Mouse (Mus musculus) layer of hippocampus, adult 11-12 months (tissue): ENCODE measurements at regions not wholly inside any gene's neighbourhood (a gene's known extent, or its start where the extent isn't known, plus 50 kb on each side); places are given as distances from the start of the nearest gene placed in this dataset.

Source experiments
- DNase-seq: peaks from one replicate; pipeline ENCODE4 v3.0.0; 2022; ENCODE audit warnings: low spot score

DNA sequence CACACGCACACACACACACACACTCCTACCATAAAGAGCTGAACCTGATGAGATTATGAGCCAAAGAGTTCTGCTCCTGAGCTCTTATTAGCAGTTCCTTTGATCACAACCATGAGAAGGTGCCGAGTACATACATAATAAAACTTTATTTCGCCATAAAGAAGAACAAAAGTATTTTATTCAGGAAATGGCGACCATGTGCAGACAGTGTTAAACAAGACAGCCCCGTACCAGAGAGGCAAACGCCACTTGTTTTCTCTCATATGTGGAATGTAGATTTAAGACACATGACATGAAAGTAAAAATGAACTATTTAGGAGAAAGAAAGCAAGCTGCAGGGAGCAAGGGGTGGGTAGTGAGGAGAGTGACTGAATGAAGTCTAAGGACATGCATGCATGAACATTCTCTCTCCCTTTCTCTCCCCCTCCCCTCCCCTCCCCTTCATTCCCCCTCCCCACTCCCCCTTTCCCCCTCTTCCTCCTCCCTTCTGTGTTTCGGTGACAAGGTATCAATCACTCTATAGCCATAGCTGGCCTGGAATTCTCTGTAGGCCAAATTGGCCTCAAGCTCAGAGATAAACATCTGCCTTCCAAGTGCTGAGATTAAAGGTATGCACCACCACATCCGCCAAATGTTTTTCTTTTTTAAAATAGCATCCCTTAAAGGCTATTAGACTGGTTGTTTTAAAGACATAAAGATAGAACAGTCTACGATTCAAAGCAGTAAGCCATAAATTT is 266.0 kb upstream of the Map3k7 start:
- no peak for DNase-seq

DNA sequence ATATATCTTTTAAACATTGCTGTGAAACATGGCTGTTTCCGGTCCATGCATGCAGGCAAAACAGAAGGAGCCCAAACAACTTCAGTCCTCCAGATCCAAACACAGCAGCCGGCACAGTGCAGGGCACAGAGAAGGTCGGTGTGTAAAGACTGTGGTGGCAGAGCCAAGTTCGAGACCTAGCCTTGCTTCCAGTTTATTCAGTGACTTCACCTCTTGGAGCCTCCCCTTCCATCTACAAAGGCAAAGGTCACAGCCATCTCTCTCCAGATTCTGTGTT is 265.5 kb upstream of the Map3k7 start:
- DNase-seq: no peak

DNA sequence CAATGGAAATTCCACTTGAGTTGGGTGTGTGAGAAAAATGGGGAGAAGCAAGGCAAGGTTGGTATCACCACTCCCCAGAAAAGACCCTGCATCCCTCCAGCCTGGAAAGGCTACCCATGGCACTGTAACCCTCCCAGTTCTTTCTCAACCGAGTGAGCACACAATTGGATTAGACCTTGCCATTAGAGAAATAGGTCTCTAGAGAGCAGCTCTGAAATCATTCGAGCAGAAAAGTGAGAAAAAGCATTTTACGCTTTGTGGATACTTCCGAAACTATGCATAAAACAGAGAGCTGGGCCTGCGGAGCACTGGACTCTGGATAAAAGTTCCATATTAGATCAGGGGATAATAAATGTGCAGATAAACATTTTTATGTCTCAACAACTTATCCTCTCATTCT is 264.6 kb upstream of the Map3k7 start:
- no peak for DNase-seq

DNA sequence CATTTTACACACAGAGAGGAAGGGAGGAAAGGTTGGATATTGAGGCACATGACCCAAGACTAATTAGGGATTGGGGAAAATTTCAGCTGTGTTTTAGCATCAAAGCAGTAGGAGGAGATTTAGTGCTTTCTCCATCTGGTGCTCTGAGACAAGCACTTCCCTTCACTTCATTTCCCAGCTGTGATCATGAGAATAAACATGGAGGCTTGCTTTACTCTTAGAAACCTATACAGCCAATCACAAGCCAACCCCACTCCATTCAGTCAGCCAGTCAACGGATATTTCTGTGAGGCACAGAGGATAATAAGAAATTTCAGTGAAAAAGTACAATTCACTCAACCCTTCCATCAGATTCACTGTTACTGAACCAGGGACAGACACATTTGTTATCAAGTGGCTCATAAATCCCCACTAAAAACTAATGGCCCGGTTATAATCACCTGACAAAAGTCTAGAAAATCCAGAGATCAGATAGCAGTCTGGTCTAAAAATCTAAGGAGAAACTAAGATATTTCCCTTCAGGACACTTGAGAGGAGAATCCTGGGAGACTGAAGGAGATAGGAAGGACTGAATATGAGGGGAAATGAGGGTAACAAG is 249.7 kb upstream of the Map3k7 start:
- no peak for DNase-seq

DNA sequence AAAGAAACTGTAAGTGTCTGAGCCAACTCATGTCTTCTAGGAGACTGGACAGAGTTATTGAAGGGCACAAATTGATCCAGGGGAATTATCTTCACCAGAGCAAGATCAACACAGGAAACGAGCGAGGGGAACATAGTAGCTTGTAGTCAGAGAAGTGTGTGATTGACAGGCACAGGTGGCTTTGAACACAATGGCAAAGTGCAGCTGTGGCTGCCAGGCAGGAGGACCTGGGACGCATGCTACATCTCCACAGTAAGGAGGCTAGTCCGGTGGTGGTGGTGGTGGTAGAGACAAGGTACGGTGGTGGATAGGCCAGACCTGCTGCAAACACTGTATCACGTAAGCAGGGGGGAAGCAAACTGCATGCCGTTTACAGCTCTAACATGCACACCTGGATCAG is 240.4 kb upstream of the Map3k7 start:
- DNase-seq: no peak

DNA sequence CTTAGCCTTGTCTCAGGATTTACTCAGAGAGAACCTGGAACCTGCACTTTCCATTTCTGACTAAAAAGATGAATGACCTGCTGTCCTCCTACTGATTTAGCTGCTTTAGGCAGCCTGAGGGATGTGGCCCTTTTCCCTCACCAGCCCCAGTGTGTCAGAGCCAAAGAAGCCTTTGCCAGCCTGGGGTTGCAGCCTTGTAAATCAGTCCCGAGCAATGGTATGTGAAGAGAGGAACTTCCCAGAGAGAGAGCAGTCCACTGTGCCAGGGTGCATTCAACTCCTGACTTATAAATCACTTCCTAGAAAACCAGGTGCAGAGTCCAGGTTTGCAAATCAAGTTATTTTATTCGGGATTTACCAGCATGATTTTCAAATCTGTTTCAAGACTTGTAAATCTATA is 239.5 kb upstream of the Map3k7 start:
- no peak for DNase-seq

DNA sequence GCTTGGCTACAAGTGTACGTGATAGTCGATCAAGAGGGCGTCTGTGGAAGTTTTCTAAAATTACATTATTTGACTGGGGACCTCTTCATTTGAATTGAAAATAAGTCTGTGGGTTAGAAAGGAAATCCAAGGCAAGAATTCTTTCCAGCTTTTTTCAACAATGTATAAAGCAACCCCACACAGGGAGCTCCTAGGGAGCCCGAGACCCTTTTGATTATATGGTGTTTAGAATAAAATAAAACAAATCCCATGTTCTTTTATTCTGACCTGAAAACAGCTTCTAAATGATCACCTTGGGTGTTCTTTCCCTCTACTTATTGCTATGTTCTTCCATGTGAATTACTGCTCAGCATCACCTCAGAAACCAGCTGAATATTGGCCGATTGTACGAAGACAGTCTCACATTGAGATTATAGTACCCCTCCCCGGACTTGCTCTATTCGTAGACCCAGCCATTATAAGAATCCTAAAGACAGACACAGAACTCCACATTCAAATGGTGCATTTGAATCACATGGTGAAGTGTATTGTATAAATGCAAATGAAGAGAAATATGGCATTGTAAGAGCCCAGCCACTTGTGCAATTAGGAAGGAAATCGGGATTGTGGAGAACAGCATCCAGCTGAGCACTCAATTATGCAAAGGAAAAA is 236.3 kb upstream of the Map3k7 start:
- no peak for DNase-seq

DNA sequence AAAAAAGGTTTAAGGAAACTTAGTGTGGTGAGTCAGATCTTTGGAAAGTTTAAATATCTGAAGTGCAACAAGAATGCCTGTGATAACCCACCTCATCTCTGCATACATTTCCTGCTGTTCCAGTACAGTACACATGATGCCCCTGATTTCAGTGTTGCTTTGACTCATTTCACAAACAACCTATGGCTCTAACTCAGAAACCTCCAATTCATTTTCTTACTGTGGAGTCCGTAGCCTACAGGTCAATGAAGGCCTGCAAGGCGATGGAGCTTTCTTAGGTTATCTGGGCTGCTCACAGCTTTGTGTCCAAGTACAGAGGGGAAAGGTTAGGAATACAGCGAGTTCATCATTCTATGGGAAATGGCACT is 235.8 kb upstream of the Map3k7 start:
- no peak for DNase-seq

DNA sequence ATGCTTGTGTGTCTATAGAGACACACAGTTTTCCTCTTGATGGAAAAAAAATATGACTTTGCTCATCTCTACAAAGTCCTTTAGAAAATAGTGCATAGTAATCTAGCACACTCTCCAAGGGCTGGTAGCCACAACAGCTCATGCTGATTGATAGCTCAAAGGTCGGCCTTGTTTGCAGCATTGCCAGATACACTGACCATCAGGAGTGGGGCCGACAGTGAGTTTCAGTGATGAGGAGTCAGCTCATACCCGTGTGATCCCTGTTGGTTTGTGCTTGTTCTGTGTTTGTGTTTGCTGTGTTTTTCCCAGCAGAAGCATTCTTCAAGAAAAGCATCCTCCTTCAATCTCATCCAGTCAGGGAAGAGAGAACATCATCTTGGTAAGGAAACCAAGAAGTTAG is 220.1 kb upstream of the Map3k7 start:
- DNase-seq: no peak

DNA sequence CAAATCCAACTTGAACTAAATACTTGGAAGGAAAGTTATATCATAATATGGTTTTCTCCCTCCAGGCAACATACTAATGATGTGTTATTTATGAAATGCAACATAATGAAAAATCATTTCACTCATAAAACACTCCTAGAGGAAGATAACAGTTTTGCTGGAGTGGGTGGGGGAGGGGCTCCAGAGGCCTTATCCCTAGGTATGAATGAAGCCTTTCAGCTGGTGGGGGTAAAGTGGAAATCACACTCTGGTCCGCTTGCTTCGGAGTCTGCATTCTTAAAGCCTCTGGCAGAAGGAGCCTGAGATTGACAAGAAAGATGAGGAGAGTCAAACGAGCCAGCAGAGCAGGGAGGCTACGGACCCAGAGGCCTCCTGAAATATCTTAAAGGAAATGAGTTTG is 219.5 kb upstream of the Map3k7 start:
- DNase-seq: no peak

DNA sequence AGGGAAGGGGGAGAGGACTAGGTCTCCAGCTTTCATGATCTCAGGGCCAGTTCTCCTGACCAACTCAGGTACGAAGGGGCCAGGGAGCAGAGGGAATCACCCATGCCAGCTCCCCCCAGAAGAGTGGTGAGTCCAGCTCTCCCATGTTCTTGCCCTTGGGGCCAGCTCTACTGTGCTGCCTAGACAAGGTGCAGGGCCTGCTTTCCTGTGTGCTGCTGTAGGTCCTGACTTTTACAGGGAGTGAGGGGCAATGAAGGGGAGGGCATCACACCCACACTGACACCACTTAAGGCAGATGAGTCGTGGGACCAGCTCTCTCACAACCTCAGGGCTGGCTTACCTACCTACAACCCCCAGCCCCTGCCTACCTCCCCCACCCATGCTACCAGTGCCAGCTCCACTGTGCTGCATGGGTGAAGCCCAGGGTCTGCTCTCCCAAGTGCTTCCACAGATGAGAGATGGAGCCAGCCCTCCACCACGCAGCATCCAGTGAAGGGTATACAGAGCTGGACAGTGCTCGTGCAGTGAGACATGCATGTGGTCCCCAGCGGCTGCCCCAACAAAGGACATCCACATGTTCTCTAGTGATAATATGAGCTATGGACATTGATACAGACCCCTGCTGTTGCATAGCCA is 210.1 kb upstream of the Map3k7 start:
- no peak for DNase-seq

DNA sequence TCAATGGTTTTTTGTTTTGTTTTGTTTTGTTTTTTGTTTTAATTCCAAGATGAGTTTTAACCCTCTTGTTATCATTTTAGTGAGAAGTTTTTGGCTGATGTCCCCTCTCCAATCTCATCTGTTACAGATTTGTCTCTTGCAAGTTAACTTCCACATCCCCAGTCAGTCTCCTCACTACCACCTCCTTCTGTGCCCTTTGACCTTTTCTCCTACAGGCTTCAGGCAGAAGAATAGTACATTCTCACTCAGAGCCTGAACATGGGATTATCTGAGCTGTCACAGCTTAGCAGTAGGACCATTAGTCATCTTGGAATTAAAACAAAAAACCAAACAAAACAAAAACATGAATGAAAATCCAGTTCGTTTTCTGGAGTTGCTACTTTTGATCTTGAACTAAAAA is 206.8 kb upstream of the Map3k7 start:
- no peak for DNase-seq

DNA sequence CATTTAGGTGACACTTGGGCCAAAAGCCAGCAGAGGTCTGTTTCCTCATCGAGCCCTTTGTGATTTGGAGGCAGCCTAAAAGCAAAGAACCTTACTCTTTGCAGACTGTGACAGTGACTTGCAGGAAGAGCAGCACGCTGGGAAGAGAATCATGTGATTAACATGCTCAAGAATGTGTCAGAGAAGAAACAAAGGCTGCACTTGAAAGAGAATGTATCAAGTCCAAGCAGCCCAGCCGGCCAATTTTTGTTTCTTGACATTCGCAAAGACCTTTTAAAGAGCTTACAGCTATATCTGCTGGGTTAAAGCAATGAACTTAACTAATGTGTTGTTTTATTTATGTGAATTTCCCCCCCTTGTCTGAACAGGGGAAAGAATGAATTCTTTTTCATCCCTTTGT is 203.8 kb upstream of the Map3k7 start:
- DNase-seq: no peak

DNA sequence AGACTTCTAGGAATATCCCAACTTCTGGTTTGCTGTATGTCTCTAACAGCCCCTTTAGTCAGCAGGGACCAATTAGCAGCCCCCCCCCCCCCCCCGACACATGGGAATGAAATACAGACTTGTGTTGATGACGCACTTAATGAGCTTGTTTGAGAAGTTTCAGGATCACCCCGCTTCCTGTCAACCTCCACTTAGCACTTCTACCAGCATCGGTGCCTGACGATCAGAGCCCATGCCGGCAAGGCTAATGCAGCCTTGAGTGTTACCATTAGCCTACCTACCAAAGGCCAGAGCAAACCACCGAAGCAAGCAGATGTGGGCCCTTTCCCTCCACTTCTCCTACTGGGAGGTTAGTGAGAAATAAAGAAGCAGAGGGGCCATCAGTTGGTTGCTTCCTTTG is 201.7 kb upstream of the Map3k7 start:
- DNase-seq: no peak

DNA sequence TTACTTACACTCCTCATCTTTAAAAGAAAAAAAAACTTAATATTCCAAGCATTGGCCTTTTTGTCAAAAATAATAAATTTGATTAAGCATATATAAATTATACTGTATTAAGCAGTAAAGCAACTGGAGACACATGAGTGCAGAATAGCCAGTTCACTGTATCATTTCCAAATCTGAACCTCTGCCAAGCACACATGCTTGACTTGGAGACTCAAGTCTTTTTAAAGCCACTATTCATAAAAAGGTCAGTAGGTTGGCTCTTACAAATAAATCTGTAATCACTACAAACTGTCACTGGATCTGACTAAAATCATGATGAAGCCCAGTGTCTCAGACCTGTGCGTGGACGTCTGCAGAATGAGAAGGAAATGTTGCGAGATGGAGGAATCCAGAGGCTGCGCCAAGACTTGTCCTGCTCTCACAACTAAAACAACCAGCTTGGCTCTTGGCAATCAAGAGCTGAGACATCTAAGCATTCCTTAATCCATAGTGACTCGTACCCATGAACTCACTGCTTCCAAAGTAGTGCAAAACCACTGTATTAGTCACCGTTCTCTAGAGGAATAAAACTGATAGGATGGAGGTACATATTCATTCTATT is 195.8 kb upstream of the Map3k7 start:
- DNase-seq: no peak

DNA sequence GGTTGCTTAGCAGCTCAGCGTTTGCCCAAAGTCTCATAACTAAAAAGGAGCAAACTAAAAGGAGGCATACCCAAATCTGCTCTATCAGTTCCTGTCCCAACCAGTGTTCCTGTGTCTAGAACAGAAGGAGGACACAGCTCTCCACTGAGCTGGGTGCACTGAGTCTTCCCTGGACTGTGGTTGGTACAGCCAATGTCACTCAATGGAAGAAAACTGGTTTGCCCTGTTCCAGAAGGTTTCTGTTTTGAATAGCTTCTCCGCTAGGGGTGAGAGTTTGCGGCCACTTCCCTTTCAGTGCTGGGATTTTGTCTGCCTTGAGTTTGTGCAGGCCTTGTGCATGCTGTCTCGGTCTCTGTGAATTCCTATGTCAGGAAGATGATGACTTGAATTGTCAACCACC is 194.6 kb upstream of the Map3k7 start:
- no peak for DNase-seq

DNA sequence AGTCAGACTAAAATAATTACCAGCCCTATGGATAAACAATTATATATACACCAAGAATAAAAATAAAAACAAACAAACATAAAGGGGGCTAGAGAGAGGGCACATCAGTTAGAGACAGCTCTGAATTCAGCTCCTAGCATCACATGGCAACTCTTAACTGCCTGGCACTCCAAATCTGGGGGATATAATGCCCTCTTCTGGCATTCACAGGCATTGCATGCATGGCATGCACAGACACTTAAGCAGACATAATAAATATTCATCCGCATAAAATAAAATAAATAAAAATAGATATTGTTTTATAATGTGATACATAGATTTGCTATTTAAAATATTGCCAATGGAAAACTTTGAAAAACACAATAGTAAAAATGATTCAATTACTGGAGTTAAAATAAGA is 177.6 kb upstream of the Map3k7 start:
- DNase-seq: no peak

DNA sequence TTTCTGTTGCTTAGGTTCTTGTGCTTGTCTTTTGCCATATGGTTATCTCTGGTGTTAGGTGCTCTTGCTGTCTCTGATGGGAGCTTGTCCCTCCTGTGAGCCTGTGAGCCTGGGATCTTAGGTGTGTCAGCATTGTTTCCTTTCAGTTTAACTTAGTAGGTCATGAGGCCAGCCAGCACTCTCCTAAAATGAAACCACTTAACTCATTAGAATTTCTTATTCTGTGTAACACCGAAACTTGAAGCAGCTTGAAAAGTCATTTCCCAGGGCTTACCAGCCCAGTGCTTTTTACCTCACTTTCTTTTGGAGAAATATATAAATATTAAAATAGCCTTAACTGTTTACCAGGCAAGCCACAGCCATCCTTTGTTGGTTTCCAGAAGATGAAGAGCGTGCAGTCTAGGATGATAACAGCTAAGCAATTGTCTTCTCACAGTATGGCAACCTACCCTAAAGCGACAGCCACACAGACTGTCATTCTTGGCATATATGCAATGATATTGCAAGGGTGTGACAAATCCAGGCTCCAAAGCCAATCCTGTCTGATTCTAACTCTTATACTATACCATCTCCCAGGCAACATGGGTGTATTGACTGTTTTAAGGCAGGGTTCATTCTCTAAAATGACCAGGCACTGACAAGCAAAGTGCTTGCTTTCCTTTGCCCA is 146.2 kb upstream of the Map3k7 start:
- DNase-seq: no peak

DNA sequence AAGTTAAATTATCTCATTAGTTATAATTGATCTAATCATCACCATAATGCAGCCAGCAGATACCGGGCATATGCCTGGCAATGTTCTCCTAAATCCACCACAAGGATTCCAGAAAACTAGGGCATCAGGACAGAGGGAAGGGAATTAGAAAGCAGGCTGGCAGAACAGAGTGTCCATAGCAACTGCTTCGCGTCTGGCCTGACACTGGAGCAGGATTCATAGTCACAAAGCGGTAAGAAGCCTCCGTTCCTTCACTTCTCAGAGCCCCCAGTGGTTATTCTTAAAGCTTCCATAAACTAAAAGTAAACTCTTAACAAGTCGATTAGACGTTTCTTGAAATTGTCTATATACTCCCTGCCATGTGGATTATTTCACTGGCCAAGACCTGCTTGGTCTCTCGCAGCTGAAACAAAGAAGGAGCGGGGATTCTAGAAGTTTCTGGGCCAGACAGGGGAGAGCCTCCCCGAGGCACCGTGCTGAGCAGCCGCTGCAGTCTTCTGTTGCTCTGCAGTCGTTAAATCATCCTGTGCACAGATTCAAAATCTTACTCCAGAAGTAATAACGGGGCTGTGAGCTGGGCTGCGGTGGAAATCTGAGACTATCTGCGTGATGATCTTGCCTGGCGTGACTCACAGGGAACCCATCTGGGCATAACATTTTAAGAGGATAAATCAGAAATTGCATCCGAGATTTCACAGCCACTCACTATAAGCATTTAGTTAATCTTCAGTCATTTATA is 144.2 kb upstream of the Map3k7 start:
- no peak for DNase-seq

DNA sequence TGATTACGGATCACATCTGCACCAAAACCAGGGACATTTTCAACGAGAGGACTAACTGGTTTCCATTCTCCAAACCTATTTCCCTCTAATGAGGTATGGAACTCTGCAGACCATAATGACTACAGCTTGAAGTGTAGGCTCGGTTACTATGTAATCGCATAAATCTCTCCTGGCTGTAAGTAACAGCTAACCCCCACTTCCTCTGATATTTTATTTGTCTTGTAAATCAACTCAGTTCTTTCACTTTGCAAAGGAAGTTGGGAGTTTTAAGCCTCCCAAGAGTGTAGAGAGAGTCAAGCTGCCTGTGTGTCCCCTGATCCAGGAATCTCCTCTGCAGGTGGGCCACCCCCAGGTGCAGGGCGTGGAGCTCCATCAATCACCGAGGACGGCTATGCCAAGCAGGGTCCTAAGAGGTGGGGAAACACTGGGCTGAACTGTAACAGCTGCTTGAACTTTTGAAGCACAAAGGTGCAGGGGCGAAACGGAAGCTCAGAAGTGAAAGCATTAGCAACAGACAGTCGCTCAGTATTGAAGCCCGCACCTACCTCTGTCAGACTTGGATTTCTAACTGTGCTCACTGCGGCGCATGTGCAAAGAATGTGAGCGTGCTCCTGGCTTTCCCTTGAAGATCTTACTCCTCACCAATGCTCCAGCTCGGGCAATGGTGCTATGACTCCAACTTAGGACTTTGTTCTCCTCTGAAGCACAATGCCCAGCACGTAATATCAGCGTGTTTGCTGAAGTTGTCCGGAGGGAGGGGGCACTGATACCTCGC is 140.1 kb upstream of the Map3k7 start:
- DNase-seq: no peak
